Mouse (Mus musculus) lung, embryonic 16.5 days (tissue): Measurements from ENCODE around the gene Kdm6b. TPM values are rescaled to one million over a fixed set of nuclear protein-coding genes. Genes with fewer than 3 reads are reported as not detected.

ENCODE experiments used
- ATAC-seq: fragments of 200-750 bp; cut with Nextera tagmentation; 2 replicates; pipeline ENCODE4 v1.8.0; 2017; ENCODE audit warnings: low read depth, mild to moderate bottlenecking, moderate library complexity
- H3K27ac ChIP-seq: fragments of 300-500 bp; sonication (generic); 2 replicates; pipeline ENCODE4 v1.5.1; 2014; ENCODE audit warnings: mild to moderate bottlenecking, control low read depth, low read length
- H3K27me3 ChIP-seq: fragments of 300-500 bp; sonication (generic); 2 replicates; pipeline ENCODE4 v1.6.1; 2014; ENCODE audit warnings: low read depth, low read length, mixed read lengths; ENCODE audit not compliant: control insufficient read depth, insufficient read depth
- H3K36me3 ChIP-seq: fragments of 300-500 bp; sonication (generic); 2 replicates; pipeline ENCODE4 v1.6.1; 2014; ENCODE audit warnings: low read length; ENCODE audit not compliant: control insufficient read depth, insufficient read depth
- H3K4me1 ChIP-seq: fragments of 300-500 bp; sonication (generic); replicated peaks from 2 replicates; pipeline ENCODE4 v1.6.1; 2014; ENCODE audit warnings: low read length, mixed read lengths; ENCODE audit not compliant: control insufficient read depth, insufficient read depth
- H3K4me2 ChIP-seq: fragments of 300-500 bp; sonication (generic); 2 replicates; pipeline ENCODE4 v1.6.1; 2014; ENCODE audit warnings: low read depth, low read length, control low read depth
- H3K4me3 ChIP-seq: fragments of 300-500 bp; sonication (generic); 2 replicates; pipeline ENCODE4 v1.5.1; 2014; ENCODE audit warnings: mild to moderate bottlenecking, low read length, control low read depth
- H3K9ac ChIP-seq: fragments of 300-500 bp; sonication (generic); 2 replicates; pipeline ENCODE4 v1.6.1; 2014; ENCODE audit warnings: low read length, control low read depth
- H3K9me3 ChIP-seq: fragments of 300-500 bp; sonication (generic); 2 replicates; pipeline ENCODE4 v1.6.1; 2016; ENCODE audit warnings: low read length; ENCODE audit not compliant: control insufficient read depth
- WGBS: fragments of 180-500 bp; shearing (Covaris S2); extraction: QIAGEN DNeasy Blood & Tissue Kit; methylation state at CpG from one replicate; pipeline ENCODE4 v1.1.7; 2014; 5-methylcytosine and 5-hydroxymethylcytosine counted together
- polyA plus RNA-seq: library from polyadenylated mRNA; unstranded; fragments of >200 nt; fragmentation: Nextera tagmentation; extraction: Ambion mirVana; gene quantifications from 2 replicates; pipeline ENCODE4 v1.2.1, GENCODE M21; 2015

The Kdm6b gene
- polyA plus RNA-seq, 1 experiment from 2014 or later = 26.0 TPM

DNA sequence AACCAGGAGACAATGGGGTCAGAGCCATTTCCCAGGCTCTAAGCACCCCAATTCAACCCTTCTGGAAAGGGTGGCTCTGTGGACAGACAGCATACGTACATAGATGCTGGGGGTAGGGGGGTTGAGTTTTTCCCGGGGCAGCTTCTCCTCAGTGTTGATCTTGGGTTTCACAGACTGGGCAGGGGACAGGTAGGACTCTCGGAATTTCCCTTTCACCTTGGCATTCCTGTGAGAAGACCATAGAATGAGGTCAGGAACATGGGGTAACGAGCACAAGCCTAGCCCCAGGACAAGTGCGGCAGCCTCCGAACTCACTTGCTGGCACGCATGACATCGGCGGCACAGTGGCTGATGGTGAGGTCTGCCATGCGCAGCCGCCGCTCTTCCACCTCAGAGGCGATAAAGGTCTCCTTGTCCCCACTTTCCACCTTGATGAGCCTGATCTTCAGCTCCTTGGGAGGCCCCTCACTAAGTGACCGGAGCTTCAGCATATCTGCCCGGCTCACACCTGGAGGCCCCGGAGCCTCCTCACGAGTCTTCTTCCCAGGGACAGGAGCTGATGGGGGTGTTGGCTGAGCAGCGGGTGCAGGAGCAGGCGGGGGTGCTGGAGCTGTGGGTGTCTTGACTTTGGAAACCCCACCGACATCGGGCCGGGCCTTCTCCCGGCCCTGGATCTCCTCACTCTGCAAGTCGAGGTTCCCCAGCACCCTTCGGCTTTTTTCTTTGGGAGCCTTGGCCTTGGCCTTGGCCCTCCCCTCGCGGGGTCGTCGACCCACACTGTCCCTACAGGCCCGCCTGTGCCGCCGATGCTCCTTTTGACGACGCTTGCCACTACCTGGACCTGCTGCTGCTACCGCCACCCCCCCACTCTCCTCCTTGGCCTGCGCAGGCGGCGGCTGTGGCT is 9.5 kb downstream of the Kdm6b start:
- Histone ChIP-seq H3K4me3 (no peak overlapping the region), H3K36me3 (peaks cover 69% of the 10 kb centered on the region), H3K9ac (no peak overlapping the region), H3K27me3 (no peaks in the 10 kb centered on the region), H3K4me2 (no peak overlapping the region), H3K27ac (no peak overlapping the region), H3K9me3 (no peaks in the 10 kb centered on the region), H3K4me1 (peaks cover 21% of the 10 kb centered on the region)
- 90% methylated on average over 38 of the region's 38 CpGs for WGBS
- ATAC-seq = no peak

DNA sequence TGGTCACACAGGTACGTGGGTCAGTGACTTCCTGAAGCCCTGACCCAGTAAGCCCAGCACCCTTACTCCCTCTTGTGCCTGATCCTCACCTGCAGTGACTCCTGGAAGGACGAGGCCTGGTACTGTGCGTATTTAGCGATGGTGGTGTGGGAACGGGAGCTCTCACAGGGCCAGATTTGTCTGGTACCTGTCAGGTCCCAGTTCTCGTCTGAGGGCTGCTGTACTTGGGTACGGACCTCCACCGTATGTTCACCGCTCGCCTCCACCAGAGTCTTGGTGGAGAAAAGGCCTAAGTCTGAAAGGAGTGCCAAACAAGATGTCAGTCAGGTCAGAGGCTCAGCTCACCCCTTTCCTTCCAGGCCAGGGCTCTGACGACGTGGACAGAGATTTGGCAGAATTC is 11.5 kb downstream of the Kdm6b start:
- H3K9me3 ChIP-seq = no peaks in the 10 kb centered on the region
- H3K36me3 ChIP-seq = peaks cover 60% of the 10 kb centered on the region
- H3K9ac ChIP-seq = no peak overlapping the region
- 76% methylated on average over 12 of the region's 12 CpGs for WGBS
- no peak overlapping the region for H3K4me2 ChIP-seq
- H3K4me3 ChIP-seq = no peak overlapping the region
- no peak for ATAC-seq
- no peaks in the 10 kb centered on the region for H3K27me3 ChIP-seq
- H3K4me1 ChIP-seq = peaks cover 28% of the 10 kb centered on the region
- no peak overlapping the region for H3K27ac ChIP-seq

DNA sequence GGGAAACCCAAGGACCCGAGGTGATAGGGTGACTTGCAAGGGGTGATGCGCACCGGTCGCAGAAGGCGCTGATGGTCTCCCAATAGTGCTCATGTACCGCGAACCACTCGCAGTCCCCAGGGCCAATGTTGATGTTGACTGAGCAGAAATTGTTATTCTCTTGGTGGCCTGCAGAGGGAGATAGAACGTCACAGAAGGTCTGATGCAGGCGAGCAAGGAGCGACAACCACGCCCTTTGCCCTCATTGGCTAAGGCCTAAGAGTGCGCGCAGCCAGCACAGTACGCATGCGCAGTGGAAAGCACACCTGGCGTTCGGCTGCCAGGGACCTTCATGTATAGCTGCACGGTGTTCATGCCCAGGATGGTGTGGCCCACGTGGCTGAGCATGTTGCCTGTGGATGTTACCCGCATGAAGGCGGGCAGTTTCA is 12.3 kb downstream of the Kdm6b start:
- no peak overlapping the region for H3K27ac ChIP-seq
- H3K9me3 ChIP-seq = no peaks in the 10 kb centered on the region
- no peak overlapping the region for H3K4me2 ChIP-seq
- H3K4me1 ChIP-seq = peaks cover 36% of the 10 kb centered on the region
- no peaks in the 10 kb centered on the region for H3K27me3 ChIP-seq
- ATAC-seq = peak; percentile 53
- WGBS = 17% methylated on average over 22 of the region's 22 CpGs
- H3K9ac ChIP-seq = no peak overlapping the region
- no peak overlapping the region for H3K4me3 ChIP-seq
- H3K36me3 ChIP-seq = peaks cover 54% of the 10 kb centered on the region

DNA sequence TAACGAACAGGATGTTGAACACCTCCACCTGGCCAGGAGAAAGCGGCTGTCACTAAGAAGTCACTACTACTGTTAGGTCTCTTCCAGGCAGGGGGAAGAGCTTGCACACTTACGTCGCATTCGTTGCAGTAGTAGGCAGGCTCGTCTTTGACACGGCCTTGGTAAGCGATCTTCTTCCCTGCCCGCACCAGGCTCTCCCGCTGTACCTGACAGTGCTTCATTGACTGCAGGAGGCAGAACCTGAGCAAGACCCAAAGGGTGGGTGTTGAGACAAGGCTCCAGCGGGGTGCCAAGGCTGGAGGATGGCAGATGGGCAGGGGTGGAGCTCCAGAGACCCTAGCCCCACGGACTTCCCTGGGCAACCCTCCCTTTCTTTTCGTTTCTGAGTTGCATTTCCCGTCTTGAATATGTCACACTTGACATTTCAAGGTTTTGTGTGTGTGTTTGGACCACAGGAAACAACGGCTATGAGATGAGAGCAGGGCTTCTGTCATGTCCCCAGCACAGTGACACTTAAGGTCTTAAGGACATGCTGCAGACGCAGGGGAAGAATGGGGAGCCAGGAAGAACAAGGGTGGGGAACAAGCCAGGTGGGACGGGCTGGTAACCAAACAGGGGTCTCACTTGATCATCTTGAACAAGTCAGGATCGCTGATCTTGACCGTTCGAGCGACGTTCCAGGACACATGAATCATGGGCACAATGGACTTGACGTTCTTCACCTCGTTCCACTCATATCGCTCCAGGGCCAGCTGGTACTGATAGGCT is 13.2 kb downstream of the Kdm6b start:
- WGBS = 75% methylated on average over 25 of the region's 25 CpGs
- no peaks in the 10 kb centered on the region for H3K27me3 ChIP-seq
- no peak overlapping the region; the same call in 1 of the 2 replicates for H3K9ac ChIP-seq
- H3K4me1 ChIP-seq = peaks cover 36% of the 10 kb centered on the region
- no peak overlapping the region for H3K27ac ChIP-seq
- H3K4me3 ChIP-seq = peak overlapping the region; percentile 25
- ATAC-seq = no peak
- no peak overlapping the region for H3K4me2 ChIP-seq
- H3K36me3 ChIP-seq = peaks cover 44% of the 10 kb centered on the region
- H3K9me3 ChIP-seq = no peaks in the 10 kb centered on the region

DNA sequence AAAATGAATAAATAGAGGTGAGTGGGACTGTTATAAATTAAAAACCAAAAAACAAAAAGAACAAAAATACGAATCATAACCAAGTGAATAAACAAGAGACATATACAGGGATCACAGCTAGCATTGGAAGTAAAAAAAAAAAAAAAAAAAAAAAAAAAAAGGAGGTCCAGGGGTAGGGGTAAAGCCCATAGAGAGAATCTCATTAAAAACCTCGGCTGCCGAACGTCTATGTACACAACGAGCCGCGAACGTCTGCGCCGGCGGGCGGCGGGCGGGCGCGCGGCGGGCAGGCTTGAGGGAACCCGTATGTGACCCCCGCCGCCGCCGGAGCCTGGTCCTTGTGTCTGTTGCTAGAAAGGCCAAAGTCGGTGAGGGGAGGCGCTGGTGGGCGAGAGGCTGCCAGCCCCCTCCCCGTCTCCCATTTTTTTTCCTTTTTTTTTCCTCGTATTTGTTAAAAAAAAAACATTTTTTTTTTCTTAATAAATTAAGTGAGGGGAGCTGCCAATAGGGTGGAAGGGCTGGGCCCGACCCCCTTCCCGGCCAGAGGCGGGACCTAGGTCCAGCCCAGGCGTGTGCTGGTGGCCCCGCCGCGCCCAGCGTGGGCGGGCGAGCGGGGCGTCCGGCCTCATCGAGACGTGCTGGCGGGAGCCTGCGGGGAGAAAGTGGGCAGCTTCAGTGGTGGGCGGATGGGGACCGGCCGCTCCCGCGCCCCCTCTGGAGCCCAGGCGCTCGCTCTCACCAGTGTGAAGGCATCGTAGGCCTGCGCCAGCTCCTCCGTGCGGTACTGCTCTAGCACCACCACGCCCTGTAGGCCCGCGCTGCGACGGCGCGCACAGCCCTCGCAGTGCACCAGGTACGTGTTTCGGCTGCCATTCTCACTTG is 14.0 kb downstream of the Kdm6b start:
- Histone ChIP-seq H3K4me2 (peak overlapping the region; percentile 62), H3K9me3 (no peaks in the 10 kb centered on the region), H3K4me1 (peaks cover 36% of the 10 kb centered on the region), H3K9ac (peak overlapping the region; percentile 55), H3K4me3 (peak overlapping the region; percentile 25), H3K27ac (no peak overlapping the region), H3K36me3 (peaks cover 39% of the 10 kb centered on the region), H3K27me3 (no peaks in the 10 kb centered on the region)
- WGBS = 30% methylated on average over 58 of the region's 66 CpGs
- no peak for ATAC-seq

DNA sequence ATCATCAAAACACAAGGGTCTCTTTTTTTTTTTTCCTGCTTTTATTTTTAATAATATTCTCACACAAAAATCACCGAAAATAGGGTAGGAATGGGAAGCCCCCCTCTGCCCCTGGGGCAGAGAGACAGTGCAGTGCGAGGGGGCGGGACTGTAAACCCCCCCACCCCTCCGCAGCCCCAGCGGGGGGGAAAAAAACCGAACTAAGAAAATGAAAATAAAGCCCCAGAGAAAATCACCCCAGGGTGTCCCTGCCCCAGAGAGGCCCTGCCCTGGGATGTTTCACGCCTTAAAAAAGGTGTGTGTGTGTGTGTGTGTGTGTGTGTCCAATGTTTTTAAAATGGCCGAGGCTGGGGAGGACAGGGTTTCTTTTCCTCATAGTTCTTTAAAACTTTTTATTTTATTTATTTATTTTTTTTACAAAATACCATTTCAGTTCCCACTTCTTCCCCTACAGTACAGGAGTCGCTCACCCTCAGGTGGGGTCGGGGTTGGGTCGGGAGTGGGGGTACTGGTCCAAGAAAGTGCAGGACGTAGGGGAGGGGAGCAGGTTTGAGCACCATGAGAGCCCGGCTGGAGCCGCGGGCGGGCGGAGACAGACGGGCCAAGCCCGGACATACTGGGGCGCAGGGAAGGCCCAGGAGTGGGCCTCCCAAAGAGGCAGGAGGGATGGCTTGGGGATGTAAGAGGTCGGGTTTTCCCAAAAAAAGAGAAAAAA is 14.8 kb downstream of the Kdm6b start:
- Histone ChIP-seq H3K4me3 (peak overlapping the region; percentile 77), H3K9ac (peak overlapping the region; percentile 96), H3K36me3 (peaks cover 32% of the 10 kb centered on the region), H3K4me2 (peak overlapping the region; percentile 62), H3K9me3 (no peaks in the 10 kb centered on the region), H3K4me1 (peaks cover 39% of the 10 kb centered on the region), H3K27me3 (no peaks in the 10 kb centered on the region), H3K27ac (peak overlapping the region; percentile 99)
- ATAC-seq = no peak
- 35% methylated on average over 21 of the region's 21 CpGs for WGBS

DNA sequence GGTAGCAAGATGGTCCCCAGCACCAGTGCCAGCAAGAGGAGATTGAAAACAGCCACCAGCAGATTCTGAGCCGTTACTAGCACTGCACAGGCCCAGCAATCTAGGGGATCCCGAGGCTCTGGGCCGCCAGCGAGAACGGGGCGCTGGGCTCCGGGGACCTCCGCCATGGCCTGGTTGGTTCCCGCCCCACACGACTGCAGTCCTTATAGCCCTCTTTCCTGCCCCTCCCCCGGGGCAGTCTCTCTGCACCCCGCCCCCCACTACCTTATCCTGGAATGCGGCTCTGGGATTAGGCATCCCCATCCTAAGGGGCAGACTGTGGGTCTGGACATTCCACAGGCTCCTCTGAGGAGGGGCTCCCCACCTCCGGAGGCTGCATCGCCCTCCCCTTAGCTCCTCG is 15.4 kb downstream of the Kdm6b start, which contains the start of gene Tmem88:
Gene Tmem88 (minus strand): TSS at position 176 of the 400 bp plus-strand sequence.
- Histone ChIP-seq H3K4me3 (peak within 1 kb of the TSS; percentile 77), H3K36me3 (peaks cover 26% of the 10 kb centered on the region), H3K9me3 (no peaks in the 10 kb centered on the region), H3K27me3 (no peaks in the 10 kb centered on the region), H3K27ac (peak within 1 kb of the TSS; percentile 99), H3K4me2 (peak within 1 kb of the TSS; percentile 62), H3K9ac (peak within 1 kb of the TSS; percentile 96), H3K4me1 (peaks cover 39% of the 10 kb centered on the region)
- WGBS = 19% methylated on average over 16 of the region's 16 CpGs
- peak; percentile 2; the same call in 1 of the 2 replicates for ATAC-seq

DNA sequence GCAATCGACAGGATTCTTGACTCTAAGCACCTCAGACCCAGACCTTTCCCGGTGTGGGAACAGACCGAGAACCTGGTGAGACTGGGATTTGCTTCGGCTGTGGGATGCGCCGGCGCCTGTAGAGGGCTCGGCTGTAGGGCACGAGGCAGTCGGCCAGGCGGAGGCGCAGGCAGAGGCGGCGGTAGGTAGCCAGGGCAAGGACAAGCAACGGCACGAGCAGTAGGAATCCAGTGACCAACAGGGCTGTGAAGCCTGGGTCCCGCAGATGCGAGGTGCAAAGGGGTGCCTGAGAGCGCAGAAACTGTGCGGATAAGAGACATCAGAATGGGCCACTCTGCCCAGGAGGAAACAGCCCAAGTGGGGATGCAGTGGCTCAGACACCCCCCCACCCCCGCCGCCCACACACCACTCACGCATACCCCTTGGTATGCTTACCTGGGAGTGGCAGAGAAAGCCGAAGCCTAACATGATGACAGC is 15.9 kb downstream of the Kdm6b start:
- ATAC-seq = no peak
- peak overlapping the region; percentile 96 for H3K9ac ChIP-seq
- H3K27ac ChIP-seq = peak overlapping the region; percentile 99
- H3K4me3 ChIP-seq = peak overlapping the region; percentile 77
- H3K27me3 ChIP-seq = no peaks in the 10 kb centered on the region
- peaks cover 39% of the 10 kb centered on the region for H3K4me1 ChIP-seq
- peaks cover 26% of the 10 kb centered on the region for H3K36me3 ChIP-seq
- H3K4me2 ChIP-seq = peak overlapping the region; percentile 62
- WGBS = 22% methylated on average over 24 of the region's 24 CpGs
- no peaks in the 10 kb centered on the region for H3K9me3 ChIP-seq
